Mouse (Mus musculus) neural tube, embryonic 11.5 days (tissue): ENCODE results near the gene G530012D18Rik. TPM values are rescaled to one million over a fixed set of nuclear protein-coding genes. Genes with fewer than 3 reads are reported as not detected.

Experiments
- polyA plus RNA-seq: library from polyadenylated mRNA; unstranded; fragments of >200 nt; fragmentation: Nextera tagmentation; extraction: Ambion mirVana; gene quantifications from 2 replicates; pipeline ENCODE4 v1.2.1, GENCODE M21; 2014

G530012D18Rik gene
- polyA plus RNA-seq, 1 experiment from 2014 or later = not detected

Other genes with a start within 250 kb of the G530012D18Rik start
- gene Sp110, start 23.1 kb downstream of the G530012D18Rik start, polyA plus RNA-seq = 0.42 and 0.47 TPM in 2 replicates
- 0.76 and 1.3 TPM in 2 replicates for gene Sp140, start 24.7 kb downstream of the G530012D18Rik start, polyA plus RNA-seq
- gene Sp100, start 74.3 kb downstream of the G530012D18Rik start, polyA plus RNA-seq = 0.33 and 1.0 TPM in 2 replicates
- gene A630001G21Rik, start 203.0 kb downstream of the G530012D18Rik start, polyA plus RNA-seq = 0.54 and 0.94 TPM in 2 replicates
- gene Cab39, start 217.8 kb downstream of the G530012D18Rik start, polyA plus RNA-seq = 70.5 and 74.7 TPM in 2 replicates